Mouse (Mus musculus): ENCODE measurements around the gene Ciz1. TPM values are rescaled to one million over a fixed set of nuclear protein-coding genes. Genes with fewer than 3 reads are reported as not detected.
A peak's percentile ranks its signal among the peaks of the same experiment; 100 is the strongest.
"Not testable (repeated sequence)": the region's sequence is repeated elsewhere in the genome, so short reads cannot be mapped to it uniquely, and the experiment has no call there.

The Ciz1 gene
- total RNA-seq, 1 experiment from 2014 or later = 107 TPM

GRCm38 (mm10) chr2:32347019-32347418 is 5.1 kb upstream of the Ciz1 start:
- DNase-seq = no peak

GRCm38 (mm10) chr2:32348311-32348710 is 3.8 kb upstream of the Ciz1 start:
- no peak for DNase-seq

DNA sequence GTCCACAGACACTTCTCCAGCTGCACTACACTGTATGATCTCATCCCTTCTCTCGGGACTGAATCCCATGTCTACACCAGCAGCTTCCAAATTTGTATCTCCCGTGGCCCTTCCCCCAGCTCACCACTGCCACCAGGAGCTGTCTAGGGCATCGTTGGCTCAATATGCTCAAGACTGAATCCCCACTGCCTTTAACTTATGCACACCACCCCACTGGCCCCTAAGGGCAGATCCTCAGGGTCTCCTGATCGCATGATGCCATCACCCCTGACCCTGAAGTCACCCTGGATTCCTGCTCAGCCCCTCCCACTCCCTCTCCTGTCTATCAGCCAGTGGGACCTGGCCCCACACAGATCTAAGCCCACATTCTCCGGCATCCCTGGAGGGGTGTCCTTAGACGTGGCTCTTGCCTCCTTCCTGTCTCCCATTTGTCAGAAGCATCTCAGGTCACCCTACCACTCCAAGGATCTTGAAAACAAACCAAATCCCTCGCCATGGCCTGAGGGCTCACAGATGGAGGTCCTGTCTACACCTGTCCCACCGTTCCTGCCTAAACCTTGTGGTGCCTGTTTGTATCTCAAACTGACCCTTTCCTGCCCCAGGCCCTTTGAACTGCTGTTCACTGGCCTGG is 2.4 kb upstream of the Ciz1 start:
- no peak for DNase-seq

- DNase-seq = no peak
Measured at GRCm38 (mm10) chr2:32350471-32351051, 1.6 kb upstream of the Ciz1 start.

DNA sequence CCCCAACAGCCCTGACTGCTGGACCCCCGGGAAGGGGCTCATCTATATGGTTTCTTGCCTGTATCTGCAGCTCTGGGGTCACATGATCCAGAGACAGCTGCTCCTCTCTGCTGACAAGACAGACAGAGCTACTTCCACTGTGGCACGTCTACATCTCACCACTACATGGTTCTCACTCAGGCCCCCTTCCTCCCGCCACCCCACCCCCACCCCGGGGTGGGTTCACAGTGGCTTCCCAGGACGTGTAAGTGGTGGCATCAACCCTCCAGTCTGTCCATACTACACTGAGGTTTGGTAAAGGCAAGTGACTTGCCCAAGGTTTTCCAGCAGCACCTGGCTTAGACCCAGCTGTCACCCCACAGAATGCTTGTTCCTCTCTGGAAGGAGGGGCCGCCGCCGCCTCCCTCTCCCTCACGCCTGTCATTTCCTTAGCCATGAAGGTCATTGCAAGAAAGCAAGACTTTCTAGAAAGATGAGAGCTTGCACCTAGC is 611 bp upstream of the Ciz1 start:
- DNase-seq = no peak

- DNase-seq = peak; percentile 91
Measured at GRCm38 (mm10) chr2:32353007-32353542, 948 bp downstream of the Ciz1 start, which contains the start of gene Dnm1. Gene Dnm1, minus strand, starts transcription at chr2:32353338.

GRCm38 (mm10) chr2:32353836-32354235 is 1.7 kb downstream of the Ciz1 start:
- no peak for DNase-seq

DNA sequence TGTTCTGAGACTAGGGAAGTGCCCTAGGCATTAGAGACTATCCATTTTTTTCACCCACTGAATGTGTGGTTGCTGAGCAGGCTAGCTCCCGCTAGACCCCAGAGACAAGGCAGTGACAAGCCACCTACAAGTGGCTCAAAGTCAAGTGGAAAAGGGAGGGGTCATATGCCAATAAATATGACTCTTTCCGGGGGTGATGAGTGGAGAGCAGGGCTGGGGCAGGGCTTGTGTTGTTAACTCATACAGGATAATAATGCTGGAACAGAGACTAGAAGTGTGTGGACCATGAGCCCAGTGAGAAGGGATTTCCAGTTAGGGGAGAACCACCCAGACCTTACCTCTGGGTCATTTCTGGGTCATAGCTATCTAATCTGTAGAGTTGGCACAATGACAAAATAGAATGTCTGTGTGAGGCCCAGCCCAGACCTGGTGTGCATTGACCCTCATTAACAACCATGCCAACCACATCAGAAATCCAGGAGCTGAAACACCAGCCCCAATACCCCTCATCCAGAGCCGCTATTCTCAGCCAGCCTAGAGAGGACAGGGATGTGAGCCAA is 2.3 kb downstream of the Ciz1 start:
- DNase-seq = no peak

- DNase-seq = no peak
Measured at GRCm38 (mm10) chr2:32356216-32356615, 4.1 kb downstream of the Ciz1 start.

DNA sequence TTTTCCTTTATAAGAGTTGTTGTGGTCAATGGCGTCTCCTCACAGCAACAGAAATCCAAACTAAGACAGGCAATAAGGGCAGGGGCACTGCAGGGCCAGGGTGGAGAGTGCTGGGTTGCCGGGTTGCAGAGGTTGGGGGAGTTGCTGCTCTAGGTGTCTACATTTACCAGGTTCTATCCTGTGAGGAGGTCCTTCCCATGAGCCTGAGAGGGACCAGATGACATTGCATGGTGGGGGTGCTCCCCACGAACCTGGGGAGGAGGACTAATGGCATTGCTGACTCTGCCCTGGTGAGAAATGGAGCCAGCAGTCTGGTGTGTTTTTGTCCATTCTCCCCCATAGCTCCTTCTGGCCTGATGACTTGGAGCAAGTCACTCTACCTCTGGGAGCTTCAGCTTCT is 5.6 kb downstream of the Ciz1 start:
- no peak for DNase-seq

- DNase-seq = no peak
Measured at GRCm38 (mm10) chr2:32358381-32358780, 6.3 kb downstream of the Ciz1 start.

DNA sequence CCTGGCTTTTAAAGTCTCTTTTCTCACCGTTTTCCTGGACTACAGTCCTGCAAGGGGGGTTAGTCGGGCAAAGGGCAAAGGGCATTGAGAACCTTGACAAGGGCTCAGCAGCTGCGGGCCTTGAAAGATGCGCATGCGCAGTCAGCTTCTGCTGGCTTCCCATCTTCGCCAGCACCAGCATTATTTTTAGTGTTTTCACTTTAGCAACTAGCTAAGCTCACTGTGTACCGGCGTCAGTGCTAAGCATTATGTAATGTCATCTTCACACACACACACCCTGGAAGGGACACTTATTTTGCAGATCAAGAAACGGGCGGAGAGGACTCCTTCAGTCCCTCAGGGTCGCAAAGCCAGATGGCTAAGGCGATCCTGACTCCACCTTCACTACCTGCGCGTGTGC is 8.6 kb downstream of the Ciz1 start:
- DNase-seq = peak; percentile 75

DNA sequence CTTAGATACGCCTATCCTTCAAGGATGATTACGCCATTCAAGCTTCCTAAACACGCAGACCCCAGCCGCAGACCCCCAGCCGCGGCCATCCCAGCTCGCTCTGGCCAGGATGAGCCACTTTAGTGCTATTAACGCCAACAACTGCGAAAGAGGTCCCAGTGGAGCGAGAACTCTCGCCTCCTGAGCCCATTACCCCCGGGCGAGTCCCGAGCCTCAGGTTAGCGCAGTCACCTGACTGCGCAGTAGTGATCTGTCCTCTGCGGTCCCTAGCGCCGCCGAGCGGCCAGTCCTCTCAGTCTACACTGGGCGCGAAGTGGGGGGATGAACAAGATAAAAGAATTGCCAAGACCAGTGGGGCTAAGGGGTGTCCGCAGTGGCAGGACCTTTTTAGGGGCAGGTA is 9.3 kb downstream of the Ciz1 start:
- peak; percentile 71 for DNase-seq

DNA sequence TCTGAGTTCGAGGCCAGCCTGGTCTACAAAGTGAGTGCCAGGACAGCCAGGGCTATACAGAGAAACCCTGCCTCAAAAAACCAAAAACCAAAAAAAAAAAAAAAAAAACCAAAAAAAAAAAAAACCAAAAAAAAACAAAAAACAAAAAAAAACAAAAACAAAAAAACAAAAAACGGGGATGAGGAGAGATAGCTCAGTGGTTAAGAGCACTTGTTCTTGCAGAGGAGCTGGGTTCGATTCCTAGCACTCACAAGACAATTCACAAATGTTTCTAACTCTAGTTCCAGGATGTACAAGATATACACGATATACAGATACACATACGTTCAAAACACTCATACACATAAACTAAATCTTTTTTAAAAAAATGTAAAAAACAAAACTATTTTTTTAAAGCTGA is 10.1 kb downstream of the Ciz1 start:
- not testable (repeated sequence) for DNase-seq

DNA sequence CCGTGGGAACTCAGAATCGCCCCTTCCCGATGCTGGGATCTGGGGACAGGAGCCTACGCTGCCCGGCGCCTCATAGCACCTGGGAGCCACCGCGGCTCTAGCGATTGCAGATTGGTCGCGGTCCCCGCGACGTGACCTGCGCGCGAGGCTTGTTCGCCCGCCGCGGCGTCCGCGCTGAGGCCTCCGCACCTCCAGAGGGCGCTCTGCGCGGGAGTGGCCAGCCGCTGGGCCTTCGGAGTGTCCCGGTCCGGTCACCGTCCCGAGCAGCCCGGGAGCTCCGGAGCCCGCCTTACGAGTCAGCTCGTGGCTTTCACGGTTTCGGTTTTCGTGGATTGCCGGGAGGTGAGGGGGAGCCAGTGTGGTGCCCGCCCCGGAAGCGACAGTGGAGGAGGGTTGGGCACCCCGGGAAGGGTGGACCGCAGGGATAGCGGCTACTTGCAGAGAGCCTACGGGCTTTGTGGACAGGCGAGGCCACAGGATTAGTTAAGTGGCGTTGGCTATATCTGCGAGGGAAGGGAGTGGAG is 10.8 kb downstream of the Ciz1 start:
- peak; percentile 93 for DNase-seq

DNA sequence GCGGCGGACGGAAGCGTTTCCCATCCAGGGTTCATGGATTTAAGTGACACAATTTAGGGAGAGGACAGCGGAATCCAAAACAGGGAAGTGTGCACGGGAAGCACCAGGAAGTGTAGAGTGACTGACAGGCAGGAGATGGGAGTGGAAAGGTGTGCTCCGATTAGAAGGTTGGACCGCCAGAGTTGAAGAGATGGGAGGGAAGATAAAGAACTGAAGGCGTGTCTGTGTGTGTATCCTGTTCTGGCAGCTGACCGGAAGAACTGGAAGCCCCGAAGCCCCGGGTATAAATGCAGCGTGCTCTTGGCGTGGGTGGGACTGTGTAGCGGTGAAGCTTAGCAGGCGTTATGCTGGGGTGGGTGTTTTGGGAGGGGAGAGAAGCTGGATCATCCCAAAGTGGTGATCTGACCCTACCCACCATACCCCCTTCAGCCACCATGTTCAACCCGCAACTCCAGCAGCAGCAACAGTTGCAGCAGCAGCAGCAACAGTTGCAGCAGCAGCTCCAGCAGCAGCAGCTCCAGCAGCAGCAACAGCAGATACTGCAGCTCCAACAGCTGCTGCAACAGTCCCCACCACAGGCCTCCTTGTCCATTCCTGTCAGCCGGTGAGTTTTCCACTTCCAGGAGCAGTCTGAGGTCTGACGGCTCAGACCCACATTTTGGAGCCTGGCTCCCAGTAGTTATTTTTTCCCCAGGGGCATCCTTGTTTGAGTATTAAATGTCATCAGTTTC is 11.4 kb downstream of the Ciz1 start:
- DNase-seq = no peak

DNA sequence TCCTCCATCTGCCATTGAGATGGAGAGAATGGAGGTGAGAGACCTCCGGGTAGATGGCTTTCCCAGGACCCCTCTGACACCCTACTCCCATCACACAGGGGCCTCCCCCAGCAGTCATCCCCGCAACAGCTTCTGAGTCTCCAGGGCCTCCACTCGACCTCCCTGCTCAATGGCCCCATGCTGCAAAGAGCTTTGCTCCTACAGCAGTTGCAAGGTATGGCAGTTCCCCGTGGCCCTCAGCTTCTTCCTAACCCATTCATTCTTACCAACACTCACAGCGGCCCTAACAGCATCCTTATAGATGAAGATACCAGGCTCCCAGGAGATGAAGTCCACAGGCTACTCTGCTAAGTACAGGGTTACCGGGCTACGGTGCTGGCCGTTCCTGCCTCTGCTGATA is 12.0 kb downstream of the Ciz1 start:
- no peak for DNase-seq

DNA sequence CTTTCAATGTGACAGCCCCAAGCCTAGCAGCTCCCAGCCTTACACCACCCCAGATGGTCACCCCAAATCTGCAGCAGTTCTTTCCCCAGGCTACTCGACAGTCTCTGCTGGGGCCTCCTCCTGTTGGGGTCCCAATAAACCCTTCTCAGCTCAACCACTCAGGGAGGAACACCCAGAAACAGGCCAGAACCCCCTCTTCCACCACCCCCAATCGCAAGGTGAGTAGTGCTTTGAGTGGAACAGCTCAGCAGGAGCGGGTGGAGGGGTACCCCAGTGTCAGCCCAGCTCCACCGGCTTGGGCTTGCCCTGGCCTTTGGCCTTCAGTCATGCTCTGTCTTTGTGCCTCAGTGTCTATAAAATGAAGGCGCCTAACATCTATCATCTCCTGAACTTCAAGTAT is 15.2 kb downstream of the Ciz1 start:
- DNase-seq = no peak

GRCm38 (mm10) chr2:32374191-32374590 is 22.1 kb downstream of the Ciz1 start:
- DNase-seq = no peak

- no peak for DNase-seq
Measured at GRCm38 (mm10) chr2:32375317-32375940, 23.3 kb downstream of the Ciz1 start.

- DNase-seq = no peak
Measured at GRCm38 (mm10) chr2:32376963-32377362, 24.8 kb downstream of the Ciz1 start.

DNA sequence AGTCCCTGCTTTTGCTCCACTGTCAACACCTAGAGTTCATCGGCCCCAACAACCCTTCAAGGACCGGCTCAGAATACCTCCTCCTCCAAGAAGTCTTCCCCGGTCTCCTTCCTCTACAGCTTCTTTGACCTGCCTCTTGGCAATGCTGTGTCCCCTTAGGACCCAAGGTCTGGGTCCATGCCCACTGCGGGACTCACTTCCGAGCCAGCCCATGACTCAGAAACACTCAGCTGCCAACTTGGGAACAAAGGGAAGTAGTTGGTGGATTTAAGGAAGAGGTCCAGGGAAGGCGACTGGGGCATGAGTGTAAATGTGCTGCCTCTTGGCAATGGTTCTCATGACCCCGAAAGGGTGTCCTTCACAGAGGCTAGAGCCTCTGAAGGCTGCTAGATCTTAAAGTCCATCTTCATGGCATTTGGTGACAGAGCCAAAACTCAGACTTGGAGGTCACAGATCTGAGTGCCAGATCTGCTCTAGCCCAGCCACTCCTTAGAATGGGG is 27.9 kb downstream of the Ciz1 start:
- DNase-seq = peak; percentile 70

Data from adrenal gland, postnatal 25 days (tissue).